Mouse (Mus musculus) megakaryocyte, embryonic 14.5 days (primary cell): Measurements from ENCODE around the gene Hmgcll1.

Source experiments
- FLI1 ChIP-seq: IDR thresholded peaks from 2 replicates; pipeline ENCODE4 v1.6.1; 2012; ENCODE audit warnings: low read length, inconsistent platforms, mixed read lengths
- GATA1 ChIP-seq: IDR thresholded peaks from 3 replicates; pipeline ENCODE4 v1.6.1; 2012; ENCODE audit warnings: mixed read lengths, low read length, inconsistent platforms, borderline replicate concordance

DNA sequence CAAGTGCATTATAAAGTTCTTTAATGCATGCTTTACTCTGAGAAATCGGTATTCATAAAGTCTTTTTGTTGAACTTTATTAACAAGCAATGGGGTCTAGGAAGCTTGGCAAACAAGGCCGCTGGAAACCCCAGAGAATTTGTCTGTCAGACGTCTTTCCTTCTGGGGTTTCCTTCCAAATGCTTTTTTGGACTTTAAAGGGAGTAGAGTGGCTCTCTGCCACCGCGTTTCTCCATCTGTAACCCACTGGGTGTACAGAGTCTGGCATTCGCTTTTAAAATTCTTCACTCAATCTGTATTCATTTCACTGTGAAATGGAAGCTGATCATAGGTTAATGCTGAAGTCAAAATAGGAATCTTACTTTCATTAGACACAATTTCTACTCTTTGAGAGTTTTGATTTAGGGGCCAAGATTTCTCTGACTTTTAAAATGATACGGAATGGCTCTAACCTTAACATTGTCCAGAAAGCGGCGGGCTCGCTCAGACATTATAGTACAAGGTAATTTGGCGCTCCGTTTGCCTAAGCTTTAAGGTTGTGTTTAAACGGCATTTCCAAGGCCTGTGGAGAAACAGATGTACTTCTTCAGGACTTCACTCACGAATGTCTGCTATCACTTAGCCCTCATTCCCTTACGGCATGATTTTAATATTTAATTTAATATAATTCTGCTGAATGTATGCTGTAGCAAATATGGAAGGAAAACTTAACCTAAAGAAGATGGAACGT is 15.0 kb downstream of the Hmgcll1 start:
- TF ChIP-seq GATA1, result no peak
- no peak for TF ChIP-seq FLI1
